Mouse (Mus musculus): ENCODE data around the gene Dlgap1. TPM values are rescaled to one million over a fixed set of nuclear protein-coding genes. Genes with fewer than 3 reads are reported as not detected.

Gene Dlgap1
- polyA plus RNA-seq, 1 experiment from 2014 or later = 3.5 TPM

DNA sequence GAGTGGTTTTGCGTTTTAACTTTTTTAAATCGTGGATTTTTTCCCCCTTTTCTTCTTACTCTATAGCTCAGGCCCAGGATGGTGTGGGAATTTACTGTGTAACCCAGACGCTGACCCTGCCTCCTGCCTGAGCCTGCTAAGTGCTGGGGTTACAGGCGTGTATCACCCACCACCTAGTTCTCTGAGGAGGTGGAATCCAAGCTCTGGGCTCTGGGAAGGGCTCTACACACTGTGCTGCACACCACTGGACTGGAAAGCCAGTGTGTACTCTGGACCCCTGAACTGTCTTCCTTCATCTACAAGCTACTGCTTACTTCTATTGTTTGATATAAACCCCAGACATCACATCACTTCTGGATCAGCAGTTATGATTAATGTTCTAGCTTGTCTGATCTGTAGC is 889.9 kb downstream of the Dlgap1 start:
- H3K4me1 ChIP-seq (ENCODE audit: insufficient read depth, low read length) = peaks cover 18% of the 10 kb centered on the region
- 61% methylated on average over 4 of the region's 4 CpGs for WGBS
- H3K4me3 ChIP-seq (ENCODE audit: low read length) = no peak overlapping the region
- no peak overlapping the region for H3K4me2 ChIP-seq (replicated peaks; ENCODE audit: low read depth, low read length)
- peak; percentile 73; the same call in 1 of the 2 replicates for ATAC-seq (ENCODE audit: low FRiP score, low TSS enrichment)
- no peaks in the 10 kb centered on the region for H3K27me3 ChIP-seq (ENCODE audit: insufficient read depth, low read length)
- H3K9ac ChIP-seq (replicated peaks; ENCODE audit: low read length) = no peak overlapping the region
- H3K36me3 ChIP-seq (ENCODE audit: insufficient read depth, low read length) = 0 out of 2 replicates have a peak, but pooled peaks cover 3% of the 10 kb centered on the region
- H3K9me3 ChIP-seq (ENCODE audit: low read length) = no peaks in the 10 kb centered on the region
- H3K27ac ChIP-seq (ENCODE audit: low read length) = no peak overlapping the region

DNA sequence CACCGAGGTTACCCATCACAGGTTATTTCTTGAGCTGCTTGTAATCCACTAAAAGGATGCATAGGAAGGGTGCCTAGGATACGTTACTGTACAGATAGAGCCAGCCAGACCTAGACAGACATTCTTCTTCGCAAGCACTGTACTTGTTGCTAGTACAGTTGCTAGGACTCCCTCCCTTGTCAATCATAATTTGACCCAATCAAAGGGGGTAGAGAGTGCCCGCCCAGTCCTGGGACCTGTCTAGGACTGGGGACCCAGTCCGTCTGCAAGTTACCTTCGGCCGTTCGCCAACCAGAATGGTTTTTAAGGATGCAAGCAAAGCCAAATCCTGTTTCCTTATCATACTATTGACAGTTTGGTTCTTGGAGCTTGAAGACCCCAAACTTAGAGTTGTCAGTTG is 895.2 kb downstream of the Dlgap1 start:
- no peak overlapping the region for H3K27ac ChIP-seq (ENCODE audit: low read length)
- H3K27me3 ChIP-seq (ENCODE audit: insufficient read depth, low read length) = no peaks in the 10 kb centered on the region
- 0 out of 2 replicates have a peak, but pooled peaks cover 3% of the 10 kb centered on the region for H3K36me3 ChIP-seq (ENCODE audit: insufficient read depth, low read length)
- ATAC-seq (ENCODE audit: low FRiP score, low TSS enrichment) = no peak
- no peak overlapping the region for H3K9ac ChIP-seq (replicated peaks; ENCODE audit: low read length)
- no peak overlapping the region for H3K4me2 ChIP-seq (replicated peaks; ENCODE audit: low read depth, low read length)
- no peaks in the 10 kb centered on the region for H3K9me3 ChIP-seq (ENCODE audit: low read length)
- no peaks in the 10 kb centered on the region for H3K4me1 ChIP-seq (ENCODE audit: insufficient read depth, low read length)
- 96% methylated on average over 8 of the region's 8 CpGs for WGBS
- H3K4me3 ChIP-seq (ENCODE audit: low read length) = no peak overlapping the region

DNA sequence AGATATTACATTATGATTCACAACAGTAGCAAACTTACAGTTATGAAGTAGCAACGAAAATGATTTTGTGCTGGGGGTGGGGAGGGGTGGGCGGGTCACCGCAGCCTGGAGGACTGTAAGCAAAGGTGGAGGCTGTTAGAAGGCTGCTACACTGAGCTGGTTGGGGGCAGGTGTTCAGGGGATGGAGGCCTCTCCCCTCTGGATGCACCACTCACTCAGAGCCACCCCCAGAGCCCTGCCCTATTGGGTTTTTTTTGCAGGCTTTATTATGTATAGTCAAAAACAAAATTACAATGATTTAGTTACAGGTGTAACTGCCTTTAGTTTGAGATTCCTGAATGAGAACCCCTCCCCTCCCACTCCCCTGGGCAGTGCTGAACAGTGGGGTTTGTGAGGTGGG is 895.8 kb downstream of the Dlgap1 start:
- Histone ChIP-seq H3K9me3 (ENCODE audit: low read length) (no peaks in the 10 kb centered on the region), H3K27ac (ENCODE audit: low read length) (no peak overlapping the region), H3K4me3 (ENCODE audit: low read length) (no peak overlapping the region), H3K4me2 (replicated peaks; ENCODE audit: low read depth, low read length) (no peak overlapping the region), H3K36me3 (ENCODE audit: insufficient read depth, low read length) (0 out of 2 replicates have a peak, but pooled peaks cover 3% of the 10 kb centered on the region), H3K27me3 (ENCODE audit: insufficient read depth, low read length) (no peaks in the 10 kb centered on the region), H3K9ac (replicated peaks; ENCODE audit: low read length) (no peak overlapping the region), H3K4me1 (ENCODE audit: insufficient read depth, low read length) (no peaks in the 10 kb centered on the region)
- ATAC-seq (ENCODE audit: low FRiP score, low TSS enrichment) = no peak
- 91% methylated on average over 3 of the region's 3 CpGs for WGBS

DNA sequence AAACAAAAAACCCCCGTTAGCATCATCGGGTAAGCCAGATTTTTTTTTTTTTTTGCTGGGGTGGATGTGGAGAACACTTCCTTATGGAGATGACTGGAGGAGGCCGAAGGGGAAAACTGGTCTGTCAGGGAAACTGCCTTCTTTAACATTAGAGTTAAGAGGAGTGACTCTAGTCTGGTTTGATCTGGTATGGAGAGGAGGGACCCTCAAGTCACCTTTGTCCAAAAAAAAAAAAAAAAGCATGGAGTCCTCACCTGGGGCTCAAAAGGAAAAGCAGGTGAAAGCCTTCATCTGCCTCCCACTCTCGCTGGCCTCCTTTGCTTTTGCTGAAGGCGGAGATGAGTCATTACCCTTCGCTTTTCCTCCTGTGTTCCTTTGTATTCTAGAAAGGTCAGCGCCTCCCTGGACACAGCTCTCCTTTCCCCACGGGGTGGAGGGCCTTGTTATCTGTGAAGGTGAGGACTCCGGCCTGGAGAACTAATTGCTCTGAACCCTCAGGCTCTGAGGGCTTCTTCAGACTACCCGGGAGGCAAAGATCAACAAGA is 896.3 kb downstream of the Dlgap1 start:
- 63% methylated on average over 10 of the region's 10 CpGs for WGBS
- H3K4me2 ChIP-seq (replicated peaks; ENCODE audit: low read depth, low read length) = no peak overlapping the region
- no peak overlapping the region for H3K4me3 ChIP-seq (ENCODE audit: low read length)
- H3K27ac ChIP-seq (ENCODE audit: low read length) = no peak overlapping the region
- H3K27me3 ChIP-seq (ENCODE audit: insufficient read depth, low read length) = no peaks in the 10 kb centered on the region
- H3K4me1 ChIP-seq (ENCODE audit: insufficient read depth, low read length) = no peaks in the 10 kb centered on the region
- H3K36me3 ChIP-seq (ENCODE audit: insufficient read depth, low read length) = 0 out of 2 replicates have a peak, but pooled peaks cover 3% of the 10 kb centered on the region
- ATAC-seq (ENCODE audit: low FRiP score, low TSS enrichment) = no peak
- H3K9me3 ChIP-seq (ENCODE audit: low read length) = no peaks in the 10 kb centered on the region
- no peak overlapping the region for H3K9ac ChIP-seq (replicated peaks; ENCODE audit: low read length)

GRCm38 (mm10) chr17:70866029-70866428 is 897.2 kb downstream of the Dlgap1 start:
- no peaks in the 10 kb centered on the region for H3K4me1 ChIP-seq (ENCODE audit: insufficient read depth, low read length)
- H3K4me3 ChIP-seq (ENCODE audit: low read length) = no peak overlapping the region
- 0 out of 2 replicates have a peak, but pooled peaks cover 3% of the 10 kb centered on the region for H3K36me3 ChIP-seq (ENCODE audit: insufficient read depth, low read length)
- no peak overlapping the region for H3K4me2 ChIP-seq (replicated peaks; ENCODE audit: low read depth, low read length)
- no peak for ATAC-seq (ENCODE audit: low FRiP score, low TSS enrichment)
- 84% methylated on average over 5 of the region's 5 CpGs for WGBS
- H3K9ac ChIP-seq (replicated peaks; ENCODE audit: low read length) = no peak overlapping the region
- H3K27me3 ChIP-seq (ENCODE audit: insufficient read depth, low read length) = no peaks in the 10 kb centered on the region
- no peak overlapping the region for H3K27ac ChIP-seq (ENCODE audit: low read length)
- H3K9me3 ChIP-seq (ENCODE audit: low read length) = no peaks in the 10 kb centered on the region

DNA sequence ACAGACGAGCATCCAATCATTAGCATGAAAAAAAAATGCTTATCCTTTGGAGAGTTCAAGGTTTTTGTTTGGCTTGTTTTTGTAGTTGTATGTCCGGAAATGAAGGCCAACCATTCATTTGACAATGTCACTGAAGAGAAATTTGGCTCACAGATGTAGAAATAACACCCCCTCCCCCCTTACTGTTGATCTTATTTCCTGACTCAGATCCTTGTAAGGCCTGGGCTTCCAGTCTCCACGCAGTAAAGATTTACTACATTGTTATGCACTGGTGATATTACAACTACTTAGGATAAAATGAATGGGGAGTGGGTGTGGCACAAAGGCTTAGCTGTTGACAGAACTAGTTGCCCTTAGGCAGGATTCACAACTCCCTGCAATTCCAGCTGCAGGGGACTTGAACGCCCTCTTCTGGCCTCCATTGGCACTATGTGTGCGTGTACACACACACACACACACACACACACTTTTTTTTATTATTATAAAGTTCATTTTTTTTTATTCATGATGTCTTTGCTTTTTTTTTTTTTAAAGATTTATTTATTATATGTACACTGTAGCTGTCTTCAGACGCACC is 897.8 kb downstream of the Dlgap1 start:
- Histone ChIP-seq H3K9ac (replicated peaks; ENCODE audit: low read length) (no peak overlapping the region), H3K27me3 (ENCODE audit: insufficient read depth, low read length) (no peaks in the 10 kb centered on the region), H3K36me3 (ENCODE audit: insufficient read depth, low read length) (0 out of 2 replicates have a peak, but pooled peaks cover 3% of the 10 kb centered on the region), H3K27ac (ENCODE audit: low read length) (no peak overlapping the region), H3K4me3 (ENCODE audit: low read length) (no peak overlapping the region), H3K9me3 (ENCODE audit: low read length) (no peaks in the 10 kb centered on the region), H3K4me2 (replicated peaks; ENCODE audit: low read depth, low read length) (no peak overlapping the region), H3K4me1 (ENCODE audit: insufficient read depth, low read length) (no peaks in the 10 kb centered on the region)
- peak; percentile 46; the same call in 1 of the 2 replicates for ATAC-seq (ENCODE audit: low FRiP score, low TSS enrichment)
- 78% methylated on average over 6 of the region's 6 CpGs for WGBS

DNA sequence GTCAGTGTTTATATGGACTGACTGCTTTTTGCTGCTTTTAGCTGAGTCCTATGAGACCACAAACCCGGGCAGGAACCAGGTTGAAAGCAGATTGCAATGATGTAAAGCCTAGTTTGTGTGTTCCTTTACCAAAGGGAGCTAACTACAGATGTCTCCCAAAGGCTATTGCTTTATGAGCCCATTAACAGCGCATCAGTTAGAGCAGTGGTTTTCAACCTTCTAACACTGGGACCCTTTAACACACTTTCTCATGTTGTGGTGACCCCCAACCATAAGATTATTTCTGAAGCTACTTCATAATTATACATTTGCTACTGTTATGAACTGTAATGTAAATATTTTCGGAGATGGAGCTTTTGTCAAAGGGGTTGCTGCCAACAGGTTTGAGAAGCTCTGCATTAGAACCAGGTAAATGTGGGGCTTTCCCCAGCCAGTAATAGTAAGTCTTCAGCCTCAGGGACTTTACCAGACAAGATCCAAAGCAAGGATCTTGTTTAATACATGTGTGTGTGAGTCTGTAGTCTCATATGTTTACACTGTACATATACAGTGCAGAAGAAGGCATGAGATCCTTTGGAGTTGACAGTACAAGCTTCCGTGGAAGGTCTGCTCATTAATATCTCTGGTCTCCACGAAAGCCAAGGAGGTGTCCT is 899.8 kb downstream of the Dlgap1 start:
- no peak overlapping the region for H3K4me2 ChIP-seq (replicated peaks; ENCODE audit: low read depth, low read length)
- no peak overlapping the region for H3K9ac ChIP-seq (replicated peaks; ENCODE audit: low read length)
- no peaks in the 10 kb centered on the region for H3K9me3 ChIP-seq (ENCODE audit: low read length)
- 68% methylated on average over 5 of the region's 5 CpGs for WGBS
- H3K4me1 ChIP-seq (ENCODE audit: insufficient read depth, low read length) = no peaks in the 10 kb centered on the region
- no peak overlapping the region for H3K27ac ChIP-seq (ENCODE audit: low read length)
- no peaks in the 10 kb centered on the region for H3K27me3 ChIP-seq (ENCODE audit: insufficient read depth, low read length)
- H3K36me3 ChIP-seq (ENCODE audit: insufficient read depth, low read length) = 0 out of 2 replicates have a peak, but pooled peaks cover under 1% of the 10 kb centered on the region
- ATAC-seq (ENCODE audit: low FRiP score, low TSS enrichment) = no peak
- H3K4me3 ChIP-seq (ENCODE audit: low read length) = no peak overlapping the region

GRCm38 (mm10) chr17:70870581-70870980 is 901.7 kb downstream of the Dlgap1 start:
- 89% methylated on average over 4 of the region's 4 CpGs for WGBS
- Histone ChIP-seq H3K4me1 (ENCODE audit: insufficient read depth, low read length) (no peaks in the 10 kb centered on the region), H3K9ac (replicated peaks; ENCODE audit: low read length) (no peak overlapping the region), H3K4me3 (ENCODE audit: low read length) (no peak overlapping the region), H3K4me2 (replicated peaks; ENCODE audit: low read depth, low read length) (no peak overlapping the region), H3K36me3 (ENCODE audit: insufficient read depth, low read length) (no peaks in the 10 kb centered on the region), H3K9me3 (ENCODE audit: low read length) (no peaks in the 10 kb centered on the region), H3K27ac (ENCODE audit: low read length) (no peak overlapping the region), H3K27me3 (ENCODE audit: insufficient read depth, low read length) (no peaks in the 10 kb centered on the region)
- ATAC-seq (ENCODE audit: low FRiP score, low TSS enrichment) = no peak

All from kidney, embryonic 16.5 days (tissue).